Mouse (Mus musculus) hindbrain, embryonic 11.5 days (tissue): ENCODE data around the gene Elk3. TPM values are rescaled to one million over a fixed set of nuclear protein-coding genes. Genes with fewer than 3 reads are reported as not detected.

Experiments
- ATAC-seq: fragments of 200-750 bp; cut with Nextera tagmentation; 2 replicates; pipeline ENCODE4 v1.8.0; 2017; ENCODE audit warnings: mild to moderate bottlenecking, moderate TSS enrichment, moderate library complexity; ENCODE audit not compliant: low FRiP score
- DNase-seq: peaks from one replicate; pipeline ENCODE4 v3.0.0-alpha.2; 2015; ENCODE audit warnings: low spot score
- H3K27ac ChIP-seq: fragments of 300-500 bp; sonication (generic); 2 replicates; pipeline ENCODE4 v1.5.1; 2014; ENCODE audit warnings: mild to moderate bottlenecking, low read depth, low read length
- H3K27me3 ChIP-seq: fragments of 300-500 bp; sonication (generic); 2 replicates; pipeline ENCODE4 v1.6.1; 2014; ENCODE audit warnings: mild to moderate bottlenecking, low read length, moderate library complexity, mixed read lengths; ENCODE audit not compliant: control insufficient read depth, insufficient read depth
- H3K36me3 ChIP-seq: fragments of 300-500 bp; sonication (generic); 2 replicates; pipeline ENCODE4 v1.6.1; 2014; ENCODE audit warnings: mild to moderate bottlenecking, low read length, moderate library complexity, mixed read lengths; ENCODE audit not compliant: control insufficient read depth, insufficient read depth
- H3K4me1 ChIP-seq: fragments of 300-500 bp; sonication (generic); replicated peaks from 2 replicates; pipeline ENCODE4 v1.6.1; 2014; ENCODE audit warnings: low read length, mixed read lengths; ENCODE audit not compliant: control insufficient read depth, insufficient read depth
- H3K4me2 ChIP-seq: fragments of 300-500 bp; sonication (generic); replicated peaks from 2 replicates; pipeline ENCODE4 v1.6.1; 2014; ENCODE audit warnings: mild to moderate bottlenecking, low read depth, low read length
- H3K4me3 ChIP-seq: fragments of 300-500 bp; sonication (generic); 2 replicates; pipeline ENCODE4 v1.5.1; 2014; ENCODE audit warnings: low read depth, low read length
- H3K9ac ChIP-seq: fragments of 300-500 bp; sonication (generic); 2 replicates; pipeline ENCODE4 v1.6.1; 2014; ENCODE audit warnings: low read depth, low read length
- H3K9me3 ChIP-seq: fragments of 300-500 bp; sonication (generic); 2 replicates; pipeline ENCODE4 v1.6.1; 2016; ENCODE audit warnings: low read length; ENCODE audit not compliant: control insufficient read depth
- WGBS: fragments of 180-500 bp; shearing (Covaris S2); extraction: QIAGEN DNeasy Blood & Tissue Kit; methylation state at CpG from one replicate; pipeline ENCODE4 v1.1.7; 2014; 5-methylcytosine and 5-hydroxymethylcytosine counted together
- polyA plus RNA-seq: library from polyadenylated mRNA; unstranded; fragments of >200 nt; fragmentation: Nextera tagmentation; extraction: Ambion mirVana; gene quantifications from 2 replicates; pipeline ENCODE4 v1.2.1, GENCODE M21; 2014

Gene Elk3
- polyA plus RNA-seq, 1 experiment from 2014 or later, result 22.8 TPM

DNA sequence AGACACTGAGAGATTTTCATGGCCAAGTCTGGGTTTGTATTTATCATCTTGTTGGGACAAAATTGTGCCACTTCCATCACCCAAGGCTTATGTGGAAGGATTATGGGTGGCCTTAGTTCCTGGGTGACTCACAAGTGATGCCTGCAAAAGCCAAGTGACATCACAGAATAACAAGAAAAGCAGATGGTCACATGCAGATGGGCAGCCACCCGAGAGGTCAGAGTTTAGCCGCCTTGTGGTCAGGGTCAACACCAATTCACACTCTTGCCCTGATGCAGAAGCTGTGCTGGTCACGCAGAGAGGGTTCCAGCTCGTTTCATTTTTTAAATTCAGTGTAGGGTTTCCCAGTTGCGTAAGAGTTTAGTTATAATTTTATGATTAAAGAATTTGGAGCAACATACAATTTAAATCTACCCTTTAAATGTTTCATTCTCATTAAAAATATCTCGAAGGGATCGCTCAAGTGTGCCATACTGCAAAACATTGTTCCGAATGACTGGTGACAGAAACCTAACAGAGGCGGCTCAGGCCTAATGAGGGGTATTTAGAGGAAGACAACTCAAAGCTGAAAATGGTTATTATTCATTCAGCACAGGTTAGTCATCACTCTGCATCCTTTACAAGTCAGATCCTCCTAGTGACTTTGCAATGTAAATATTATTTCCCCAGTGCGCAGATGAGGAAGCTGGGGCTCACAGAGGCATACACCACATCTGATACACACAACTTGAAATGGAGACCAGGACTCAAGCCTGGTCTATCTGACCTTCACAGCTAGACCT lies 42.8 kb upstream of the Elk3 start:
- H3K4me3 ChIP-seq, result no peak overlapping the region
- no peak overlapping the region for H3K27ac ChIP-seq
- no peak overlapping the region for H3K9ac ChIP-seq
- 80% methylated on average over 10 of the region's 10 CpGs for WGBS
- no peak for ATAC-seq
- H3K4me2 ChIP-seq, result no peak overlapping the region
- no peaks in the 10 kb centered on the region for H3K4me1 ChIP-seq
- H3K27me3 ChIP-seq, result no peaks in the 10 kb centered on the region
- no peak for DNase-seq
- no peaks in the 10 kb centered on the region for H3K36me3 ChIP-seq
- H3K9me3 ChIP-seq, result no peaks in the 10 kb centered on the region

DNA sequence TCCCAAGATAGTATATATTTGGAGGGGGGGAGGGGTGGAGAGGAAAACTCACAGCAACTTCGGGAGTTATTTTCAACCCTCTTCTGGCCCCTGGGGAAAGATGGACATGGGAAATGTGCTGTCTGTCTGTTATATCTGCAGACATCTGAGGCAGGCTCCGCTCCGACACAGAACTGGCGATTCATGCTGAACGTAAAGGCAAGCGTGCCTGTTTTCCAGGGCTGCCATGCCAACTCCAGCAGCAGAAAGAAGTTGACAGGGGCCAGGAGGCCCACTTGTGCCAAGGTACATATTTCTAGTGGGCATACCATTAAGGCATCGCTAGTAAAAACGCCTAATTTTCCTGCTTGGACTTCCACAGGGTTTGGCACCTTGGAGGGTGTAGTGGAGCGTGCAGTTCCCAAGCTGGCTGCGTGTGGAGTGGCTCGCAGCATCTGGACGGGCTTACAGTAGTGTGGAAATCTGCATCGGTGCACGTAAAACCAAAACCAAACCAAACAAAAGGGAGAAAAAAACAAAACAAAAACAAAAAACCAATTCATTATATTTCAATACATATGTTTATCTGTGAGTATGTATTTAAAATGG lies 37.1 kb upstream of the Elk3 start:
- whole genome bisulfite sequencing, result 81% methylated on average over 14 of the region's 14 CpGs
- H3K36me3 ChIP-seq, result no peaks in the 10 kb centered on the region

DNA sequence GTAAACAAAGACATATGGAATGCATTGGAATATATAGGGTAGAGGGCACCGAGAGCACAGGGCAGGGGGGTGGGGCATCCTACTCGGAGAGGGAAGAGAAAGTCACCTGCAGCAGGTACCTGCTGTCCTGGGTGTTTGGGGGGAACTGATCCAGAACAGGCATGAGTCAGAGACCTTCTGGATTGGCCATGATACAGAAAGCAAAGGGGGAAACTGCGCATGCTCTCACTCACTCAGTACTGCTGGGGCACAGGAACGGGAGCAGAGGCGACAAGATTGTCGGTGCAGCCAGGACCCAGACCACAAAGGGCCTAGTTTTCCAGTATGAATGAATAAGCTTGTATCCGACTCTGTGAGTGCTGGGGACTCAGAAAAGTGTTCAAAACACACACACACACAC lies 36.5 kb upstream of the Elk3 start:
- Histone ChIP-seq H3K27me3 (no peaks in the 10 kb centered on the region), H3K4me3 (no peak overlapping the region), H3K4me1 (no peaks in the 10 kb centered on the region), H3K9ac (no peak overlapping the region), H3K9me3 (no peaks in the 10 kb centered on the region), H3K36me3 (no peaks in the 10 kb centered on the region), H3K27ac (no peak overlapping the region), H3K4me2 (no peak overlapping the region)
- no peak for DNase-seq
- no peak for ATAC-seq
- WGBS, result 65% methylated on average over 7 of the region's 7 CpGs

More for the DNA sequence above, 37.1 kb upstream of the Elk3 start:
- no peak overlapping the region for H3K4me2 ChIP-seq
- ATAC-seq (no peak), DNase-seq (no peak)
- H3K9me3 ChIP-seq, result no peaks in the 10 kb centered on the region
- no peak overlapping the region for H3K27ac ChIP-seq
- no peak overlapping the region for H3K4me3 ChIP-seq
- H3K27me3 ChIP-seq, result no peaks in the 10 kb centered on the region
- H3K4me1 ChIP-seq, result no peaks in the 10 kb centered on the region
- no peak overlapping the region for H3K9ac ChIP-seq

DNA sequence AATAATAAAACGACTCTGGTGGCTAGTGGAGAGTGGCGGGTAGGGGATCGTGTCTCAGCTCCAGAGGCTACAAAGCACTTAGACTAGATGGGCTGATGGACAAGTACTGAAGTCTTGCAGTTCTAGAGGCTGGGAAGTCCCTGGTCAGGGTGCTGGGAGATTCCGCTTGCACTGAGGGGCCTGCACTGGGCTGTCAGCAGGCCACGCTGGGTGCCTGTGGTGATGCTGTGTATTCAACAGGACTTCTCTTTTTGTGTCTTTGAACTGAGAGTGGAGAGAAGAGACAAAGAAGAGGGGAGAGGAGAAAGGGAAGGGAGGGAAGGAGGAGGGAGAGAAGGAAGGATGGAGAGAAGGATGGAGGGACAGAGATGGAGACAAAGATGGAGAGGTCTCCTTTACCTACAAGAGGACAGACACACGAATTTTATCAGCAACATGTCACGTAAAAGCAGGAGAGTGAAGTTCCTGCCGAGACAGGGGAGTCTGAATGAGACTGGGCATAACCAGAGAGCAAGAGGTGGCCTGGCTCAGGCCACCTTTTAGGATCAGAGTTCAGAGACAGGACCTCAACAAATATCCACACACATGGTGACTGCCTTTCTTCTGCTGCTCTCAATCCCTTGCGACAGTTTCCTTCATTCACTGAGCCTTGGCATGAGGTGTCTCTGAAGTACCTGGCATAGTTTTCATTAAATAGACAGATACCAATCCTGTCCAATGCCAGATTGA lies 35.4 kb upstream of the Elk3 start:
- no peak for ATAC-seq
- Histone ChIP-seq H3K27ac (no peak overlapping the region), H3K9ac (no peak overlapping the region), H3K4me3 (no peak overlapping the region), H3K36me3 (no peaks in the 10 kb centered on the region), H3K4me2 (no peak overlapping the region), H3K9me3 (no peaks in the 10 kb centered on the region), H3K4me1 (no peaks in the 10 kb centered on the region), H3K27me3 (no peaks in the 10 kb centered on the region)
- DNase-seq, result no peak
- WGBS, result 90% methylated on average over 9 of the region's 9 CpGs

DNA sequence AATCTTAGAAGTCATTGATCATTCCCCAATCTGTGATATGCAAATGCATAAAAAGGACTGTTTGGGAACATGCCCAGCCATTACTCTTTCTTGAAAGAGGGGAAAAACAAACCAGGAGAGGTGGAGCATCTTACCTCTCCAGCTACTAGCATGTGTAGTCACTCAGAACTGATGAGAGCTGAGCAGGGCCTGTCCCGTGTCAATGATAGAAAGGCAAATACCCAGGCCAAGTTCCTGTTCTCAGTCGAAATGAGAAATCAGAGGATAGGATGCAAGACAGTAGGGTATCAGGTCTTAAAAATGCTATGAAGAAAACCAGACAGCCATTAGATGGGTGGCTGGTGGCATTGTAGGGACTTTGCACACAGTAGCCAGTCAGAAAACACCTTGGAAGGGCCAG lies 34.6 kb upstream of the Elk3 start:
- Histone ChIP-seq H3K27me3 (no peaks in the 10 kb centered on the region), H3K27ac (no peak overlapping the region), H3K4me3 (no peak overlapping the region), H3K9me3 (no peaks in the 10 kb centered on the region), H3K4me2 (no peak overlapping the region), H3K36me3 (no peaks in the 10 kb centered on the region), H3K4me1 (no peaks in the 10 kb centered on the region), H3K9ac (no peak overlapping the region)
- ATAC-seq (no peak), DNase-seq (no peak)
- 85% methylated on average over 2 of the region's 2 CpGs for WGBS

DNA sequence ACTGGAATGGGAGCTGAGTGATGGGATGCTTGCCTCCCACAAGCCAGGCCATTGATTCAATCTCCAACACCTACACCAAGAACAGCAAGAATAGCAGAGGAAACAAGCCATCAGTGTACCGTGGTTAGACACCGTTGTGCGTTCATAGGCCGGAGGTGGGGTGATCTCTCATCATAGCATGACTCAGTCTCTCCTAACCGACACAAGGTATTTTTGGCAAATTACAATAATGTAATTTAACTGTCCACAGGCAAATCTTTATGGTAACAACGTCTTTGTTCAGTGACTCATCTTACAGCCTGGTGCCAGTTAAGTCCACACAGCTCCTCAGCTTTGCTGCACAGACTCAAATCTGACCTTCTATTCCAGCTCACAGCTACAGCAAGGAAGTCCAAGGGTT lies 32.5 kb upstream of the Elk3 start:
- WGBS, result 92% methylated on average over 6 of the region's 6 CpGs
- H3K4me2 ChIP-seq, result no peak overlapping the region
- no peaks in the 10 kb centered on the region for H3K27me3 ChIP-seq
- no peak for DNase-seq
- H3K36me3 ChIP-seq, result no peaks in the 10 kb centered on the region
- H3K9ac ChIP-seq, result no peak overlapping the region
- no peaks in the 10 kb centered on the region for H3K9me3 ChIP-seq
- H3K4me1 ChIP-seq, result no peaks in the 10 kb centered on the region
- no peak overlapping the region for H3K4me3 ChIP-seq
- ATAC-seq, result no peak
- H3K27ac ChIP-seq, result no peak overlapping the region

DNA sequence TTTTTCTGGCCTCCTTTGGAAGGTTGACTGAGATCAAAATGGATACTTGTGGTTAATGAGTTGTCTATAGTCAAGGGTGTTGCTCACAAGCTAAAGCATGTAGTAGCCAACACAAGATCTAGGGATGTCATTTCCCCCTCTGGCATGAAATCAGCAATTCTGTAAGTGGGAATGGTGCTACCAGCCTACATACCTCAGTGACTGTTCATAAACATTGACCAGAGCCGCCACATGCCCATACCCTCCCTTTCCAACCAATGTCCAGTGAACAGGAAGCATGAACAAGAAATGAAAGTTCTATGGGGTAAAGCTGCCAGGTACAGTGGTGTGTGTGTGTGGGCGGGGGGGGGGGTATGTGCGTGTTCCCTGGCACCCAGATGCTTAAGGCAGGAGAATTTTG lies 32.1 kb upstream of the Elk3 start:
- Histone ChIP-seq H3K4me2 (no peak overlapping the region), H3K36me3 (no peaks in the 10 kb centered on the region), H3K4me1 (no peaks in the 10 kb centered on the region), H3K4me3 (no peak overlapping the region), H3K9me3 (no peaks in the 10 kb centered on the region), H3K27ac (no peak overlapping the region), H3K9ac (no peak overlapping the region), H3K27me3 (no peaks in the 10 kb centered on the region)
- ATAC-seq (no peak), DNase-seq (no peak)
- 99% methylated on average over 3 of the region's 3 CpGs for WGBS

DNA sequence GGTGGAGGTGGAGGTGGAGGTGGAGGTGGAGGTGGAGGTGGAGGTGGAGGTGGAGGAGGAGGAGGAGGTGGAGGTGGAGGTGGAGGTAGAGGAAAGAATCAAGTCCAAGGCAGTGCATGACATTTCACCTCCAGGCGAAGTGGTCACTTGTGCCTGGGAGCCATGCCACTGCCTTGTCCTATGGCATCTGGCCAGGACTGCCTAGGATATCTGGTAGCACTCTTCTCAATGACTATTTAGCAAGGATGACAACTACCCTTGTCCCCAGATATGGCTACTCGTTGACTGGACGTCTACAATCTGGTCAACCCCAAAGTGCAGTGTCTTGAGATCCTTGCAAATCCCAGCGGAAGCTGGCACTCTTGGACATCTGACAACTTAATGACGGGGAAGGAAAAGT lies 27.6 kb upstream of the Elk3 start:
- WGBS, result 92% methylated on average over 5 of the region's 5 CpGs
- no peaks in the 10 kb centered on the region for H3K4me1 ChIP-seq
- ATAC-seq (no peak), DNase-seq (no peak)
- H3K36me3 ChIP-seq, result no peaks in the 10 kb centered on the region
- H3K27me3 ChIP-seq, result no peaks in the 10 kb centered on the region
- no peak overlapping the region for H3K27ac ChIP-seq
- no peak overlapping the region for H3K9ac ChIP-seq
- H3K4me2 ChIP-seq, result no peak overlapping the region
- no peak overlapping the region for H3K4me3 ChIP-seq
- no peaks in the 10 kb centered on the region for H3K9me3 ChIP-seq
